Mouse (Mus musculus) retina, postnatal 7 days (tissue): ENCODE data around the gene Slc5a1.

ENCODE experiments used
- DNase-seq: peaks from one replicate; pipeline ENCODE4 v3.0.0-alpha.2; 2012; ENCODE audit warnings: low read depth, low spot score

Gene Slc5a1

GRCm38 (mm10) chr5:33104025-33104481, at the start of gene Slc5a1:
Slc5a1 (plus strand) TSS chr5:33104219.
- DNase-seq = no peak

- no peak for DNase-seq
These were observed 47.8 kb upstream of the Slc5a1 start for GRCm38 (mm10) chr5:33056126-33056765.

DNA sequence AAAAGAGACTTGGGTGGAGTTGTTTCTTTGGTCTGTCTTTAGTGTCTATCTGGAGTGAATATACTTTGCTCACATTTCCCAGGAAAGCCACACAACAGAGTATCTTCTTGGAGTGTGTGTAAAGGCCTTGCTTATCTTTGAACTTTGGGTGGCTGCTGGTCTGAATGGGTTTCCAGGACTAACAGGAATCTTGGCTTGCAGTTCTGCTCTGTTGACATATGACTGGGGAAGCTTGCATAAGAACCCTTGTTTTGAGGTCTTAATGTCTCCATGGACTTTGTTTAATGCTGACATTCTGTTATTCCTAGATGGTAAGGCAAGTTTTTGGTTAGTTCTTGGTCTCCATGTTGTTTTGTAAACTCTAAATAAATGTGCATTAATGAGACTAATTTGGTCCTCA, 33.9 kb upstream of the Slc5a1 start:
- no peak for DNase-seq

DNA sequence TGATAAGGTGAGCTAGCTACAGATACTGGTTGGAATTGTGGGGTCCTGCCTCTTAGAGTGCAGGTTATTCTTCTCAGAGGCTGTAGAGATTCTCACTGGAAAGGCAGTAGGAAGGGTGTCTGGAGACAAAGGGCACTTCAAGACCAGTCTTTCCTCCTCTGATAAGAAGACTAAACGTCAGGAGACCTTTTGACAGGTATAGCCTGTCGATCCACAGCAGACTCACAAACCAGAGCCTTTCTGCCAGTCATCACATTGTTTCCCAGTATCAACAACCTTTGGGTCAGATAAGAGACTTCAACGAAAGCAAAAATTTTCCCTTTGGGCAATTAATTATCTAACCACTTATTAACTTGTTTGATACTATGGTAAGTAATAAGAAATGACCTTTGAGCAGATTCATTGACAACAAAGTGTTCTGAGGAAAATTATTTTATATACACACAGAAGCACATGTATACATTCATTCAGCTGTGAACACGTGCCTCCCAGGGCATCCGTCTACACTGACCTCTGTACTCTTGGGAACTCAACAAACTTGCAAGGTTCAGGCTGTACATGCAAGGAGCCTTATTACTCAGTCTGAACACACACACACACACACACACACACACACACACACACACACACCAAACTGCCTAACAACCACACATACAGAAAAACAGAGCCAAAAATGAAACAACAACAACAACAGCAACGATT, 27.4 kb upstream of the Slc5a1 start:
- no peak for DNase-seq

DNA sequence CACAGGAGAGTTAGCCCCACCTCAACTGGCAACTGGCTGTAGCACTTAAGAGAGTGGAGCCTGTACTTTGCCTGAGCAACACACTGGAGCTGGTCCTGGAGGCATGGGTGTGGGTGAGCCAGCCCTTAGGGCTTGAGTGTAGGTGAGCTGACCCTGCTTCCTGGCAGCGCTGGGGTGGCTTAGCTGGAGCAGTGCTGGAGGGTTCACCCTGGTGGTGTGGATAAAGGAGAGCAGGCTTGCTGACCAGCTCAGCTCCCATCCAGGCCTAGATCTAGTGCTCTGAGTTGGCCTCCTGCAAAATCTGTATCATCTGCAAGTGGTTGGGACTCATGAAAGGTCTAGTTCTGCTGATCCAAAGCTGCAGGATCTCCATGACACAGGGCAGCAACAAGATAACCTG, 21.1 kb upstream of the Slc5a1 start:
- DNase-seq = no peak

DNA sequence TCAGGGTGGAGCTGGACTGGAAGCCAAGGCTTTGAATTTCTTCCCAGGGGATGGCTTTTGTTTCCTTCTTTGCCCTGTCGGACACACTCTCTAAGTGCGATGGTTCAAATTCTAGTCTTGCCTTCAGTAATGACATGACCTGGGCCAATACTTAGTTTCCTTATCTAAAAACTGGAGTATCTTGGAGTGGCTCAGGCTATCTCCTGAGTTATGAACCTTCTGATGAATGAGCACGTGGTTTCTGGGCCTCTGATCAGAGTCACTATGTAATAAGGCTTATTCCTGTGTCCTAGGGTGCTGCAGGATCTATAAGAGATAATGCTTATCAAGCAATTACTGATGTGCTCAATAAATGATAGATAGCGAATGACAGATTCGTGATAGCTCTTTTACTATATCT, 19.4 kb upstream of the Slc5a1 start:
- no peak for DNase-seq

- no peak for DNase-seq
These were observed 12.7 kb upstream of the Slc5a1 start for GRCm38 (mm10) chr5:33091342-33091741.

DNA sequence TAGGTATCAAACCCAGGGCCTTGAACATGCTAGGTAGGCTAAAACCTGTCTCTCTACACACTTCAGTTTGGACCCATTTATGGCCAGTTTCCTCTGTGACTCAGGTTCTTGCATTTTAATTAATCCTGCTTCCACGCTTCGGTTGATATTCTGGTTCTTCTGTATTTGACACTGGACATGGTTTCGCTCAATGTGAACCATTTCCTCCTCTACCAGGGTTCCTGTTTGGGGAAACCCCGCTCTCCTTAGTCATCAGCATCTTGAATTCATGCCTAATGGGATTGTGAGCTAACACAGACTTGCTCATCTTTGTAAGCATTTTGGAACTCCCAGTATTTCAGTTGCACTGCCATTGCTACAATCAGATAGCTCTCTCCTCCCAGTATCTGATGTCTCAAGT, 8.7 kb upstream of the Slc5a1 start:
- no peak for DNase-seq

GRCm38 (mm10) chr5:33102369-33103055, 1.5 kb upstream of the Slc5a1 start:
- no peak for DNase-seq

DNA sequence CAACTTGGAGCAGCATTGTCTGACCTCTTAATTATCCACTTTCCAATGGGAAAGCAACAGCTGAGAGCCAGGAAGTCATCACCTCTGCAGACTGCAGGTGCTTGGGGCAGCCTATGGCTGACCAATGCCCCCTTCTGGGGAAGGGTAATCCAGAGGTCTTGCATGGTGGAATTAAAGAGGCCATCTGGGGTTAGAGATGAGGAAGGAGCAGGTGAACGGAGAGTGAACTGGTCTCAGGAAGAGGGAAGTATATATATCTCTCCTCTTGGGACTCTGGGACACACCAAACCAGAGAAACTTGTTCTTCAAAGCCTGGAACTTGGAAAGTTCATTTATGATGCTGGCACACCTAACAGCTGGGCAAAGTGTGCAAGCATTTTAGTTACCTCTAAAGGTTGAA, 857 bp downstream of the Slc5a1 start:
- no peak for DNase-seq

GRCm38 (mm10) chr5:33105660-33106059, 1.6 kb downstream of the Slc5a1 start:
- no peak for DNase-seq

DNA sequence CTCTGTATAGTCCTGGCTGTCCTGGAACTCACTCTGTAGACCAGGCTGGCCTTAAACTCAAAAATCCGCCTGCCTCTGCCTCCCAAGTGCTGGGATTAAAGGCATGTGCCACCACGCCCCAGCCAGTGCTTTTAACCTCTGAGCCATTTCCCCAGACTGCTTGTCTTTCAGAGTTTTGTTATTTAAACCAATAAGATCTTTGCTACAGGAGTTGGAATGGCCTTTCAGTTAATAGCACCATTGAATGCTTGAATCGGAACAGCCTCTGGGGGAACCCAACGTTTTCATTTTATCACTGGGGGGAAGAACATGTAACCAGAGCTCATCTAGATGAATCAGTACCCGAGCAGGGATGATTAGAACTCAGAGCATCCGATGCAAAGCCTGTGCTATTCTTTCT, 3.0 kb downstream of the Slc5a1 start:
- no peak for DNase-seq

DNA sequence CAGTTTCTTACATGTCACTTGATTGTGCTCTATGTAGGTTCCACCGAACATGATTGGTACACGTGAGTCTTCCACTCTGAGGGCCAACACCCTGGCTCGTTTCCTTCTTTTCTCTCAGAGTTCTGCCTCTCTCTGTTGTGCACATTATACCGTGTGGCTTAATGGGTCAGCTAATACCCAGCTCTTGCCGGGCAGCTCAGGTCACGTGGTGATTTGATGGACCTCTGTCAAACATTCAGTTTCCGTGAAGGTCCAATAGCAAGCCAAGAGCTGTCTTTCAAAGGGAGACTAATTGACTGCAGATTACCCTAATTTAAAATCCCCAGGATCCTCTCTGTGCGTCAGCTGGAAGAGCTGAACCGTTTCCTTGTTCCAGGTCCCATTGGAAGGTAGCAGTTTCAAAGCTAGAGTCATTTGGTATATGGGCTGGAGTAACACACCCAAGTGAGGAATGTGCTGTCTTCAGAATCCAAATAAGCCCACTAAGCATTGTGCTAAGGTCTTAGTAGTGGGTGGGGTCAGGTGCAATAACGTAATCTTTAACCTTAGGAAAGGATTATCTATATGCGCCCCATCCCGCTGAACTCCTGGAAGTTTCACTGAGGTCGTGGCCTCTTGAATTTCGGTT, 3.9 kb downstream of the Slc5a1 start:
- no peak for DNase-seq

DNA sequence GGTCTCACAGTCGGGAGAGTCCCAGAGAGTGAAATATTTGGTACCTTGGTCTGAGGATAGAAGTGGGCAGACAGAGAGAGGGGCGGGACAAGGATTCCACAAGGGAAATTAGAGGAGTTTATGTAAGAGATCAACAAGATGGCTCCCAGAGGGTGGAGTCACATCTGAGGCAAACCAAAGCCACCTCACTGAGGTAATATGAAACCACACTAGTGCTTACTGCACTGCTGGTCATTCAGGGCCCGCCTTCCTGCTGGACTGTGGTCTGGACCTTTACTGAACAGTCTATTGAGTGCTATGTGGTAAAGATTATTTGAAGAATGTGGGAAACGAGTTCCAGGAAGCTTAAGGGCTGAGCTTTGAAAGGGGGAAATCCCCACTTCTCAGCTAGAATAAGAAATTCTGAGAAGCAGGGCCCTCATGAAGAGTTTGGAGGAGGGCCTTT, 17.9 kb downstream of the Slc5a1 start:
- DNase-seq = no peak

GRCm38 (mm10) chr5:33123658-33124057, 19.6 kb downstream of the Slc5a1 start:
- no peak for DNase-seq

- no peak for DNase-seq
These were observed 21.3 kb downstream of the Slc5a1 start for GRCm38 (mm10) chr5:33125318-33125717.

DNA sequence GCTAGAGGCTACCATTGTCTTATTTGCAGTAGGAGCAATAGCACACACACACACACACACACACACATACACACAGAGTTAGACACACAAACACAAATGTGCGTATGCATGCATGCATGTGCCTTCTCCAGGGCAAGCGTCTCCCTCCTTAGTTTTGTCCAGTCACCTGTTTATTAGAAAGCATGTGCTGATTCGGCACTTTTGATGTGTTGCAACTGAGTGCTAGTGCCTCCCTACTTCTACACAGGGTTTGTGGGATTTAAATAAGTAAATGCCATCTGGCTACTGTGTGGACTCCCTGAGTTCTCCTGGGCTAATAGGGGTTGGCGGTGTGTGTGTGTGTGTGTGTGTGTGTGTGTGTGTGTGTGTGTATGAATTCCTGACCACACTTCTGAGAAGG, 30.1 kb downstream of the Slc5a1 start:
- no peak for DNase-seq

GRCm38 (mm10) chr5:33135611-33136010, 31.6 kb downstream of the Slc5a1 start:
- no peak for DNase-seq

GRCm38 (mm10) chr5:33142790-33143455, 38.9 kb downstream of the Slc5a1 start:
- DNase-seq = peak; percentile 32

- DNase-seq = no peak
These were observed 40.0 kb downstream of the Slc5a1 start for GRCm38 (mm10) chr5:33144025-33144424.

- DNase-seq = no peak
These were observed 42.8 kb downstream of the Slc5a1 start for GRCm38 (mm10) chr5:33146837-33147236.

DNA sequence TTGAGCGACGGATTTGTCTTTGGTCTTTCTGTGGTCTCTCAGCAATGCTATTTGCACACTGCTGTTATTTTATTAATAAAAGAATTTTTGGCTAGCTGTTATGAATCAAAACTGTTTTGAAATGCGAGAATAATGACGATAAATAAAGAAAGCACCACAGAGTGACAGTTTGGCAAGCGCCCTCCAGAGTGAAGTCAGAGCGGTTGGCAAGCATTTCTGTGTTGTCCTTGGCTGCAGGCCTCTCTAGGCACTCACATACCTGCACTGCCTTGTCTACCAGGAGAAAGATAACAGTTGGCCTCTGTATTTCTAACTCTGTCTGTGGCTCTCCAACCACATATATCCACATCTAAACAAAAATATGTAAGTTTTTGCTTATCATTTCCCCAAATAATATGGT, 43.7 kb downstream of the Slc5a1 start:
- no peak for DNase-seq
